Mouse (Mus musculus): ENCODE data around the gene Gm49388.
"Not testable (repeated sequence)": the region's sequence is repeated elsewhere in the genome, so short reads cannot be mapped to it uniquely, and the experiment has no call there.

Gm49388 gene

DNA sequence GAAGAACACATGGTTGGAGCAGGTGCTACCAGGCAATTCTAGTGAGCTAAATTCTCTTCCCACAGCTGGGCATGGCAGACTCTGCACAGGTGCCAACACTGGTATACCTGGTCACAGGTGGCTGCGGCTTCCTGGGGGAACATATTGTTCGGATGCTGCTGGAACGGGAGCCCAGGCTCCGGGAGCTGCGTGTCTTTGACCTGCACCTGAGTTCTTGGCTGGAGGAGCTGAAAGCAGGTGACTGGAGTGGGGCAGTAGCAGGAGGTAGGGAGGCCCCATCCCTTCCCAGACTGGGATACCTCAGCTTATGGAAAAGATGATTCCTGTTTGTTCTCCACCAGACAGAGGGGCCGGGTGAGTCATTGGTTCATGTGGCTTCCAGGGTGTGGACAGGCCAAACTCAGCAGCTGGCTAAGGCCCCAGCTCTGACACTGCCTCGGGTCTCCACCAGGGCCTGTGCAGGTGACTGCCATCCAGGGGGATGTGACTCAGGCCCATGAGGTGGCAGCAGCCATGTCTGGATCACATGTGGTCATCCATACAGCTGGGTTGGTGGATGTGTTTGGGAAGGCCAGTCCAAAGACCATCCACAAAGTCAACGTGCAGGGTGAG lies 15.7 kb downstream of the Gm49388 start:
- no peak for DNase-seq (ENCODE audit: low spot score in 2 of 2)

DNA sequence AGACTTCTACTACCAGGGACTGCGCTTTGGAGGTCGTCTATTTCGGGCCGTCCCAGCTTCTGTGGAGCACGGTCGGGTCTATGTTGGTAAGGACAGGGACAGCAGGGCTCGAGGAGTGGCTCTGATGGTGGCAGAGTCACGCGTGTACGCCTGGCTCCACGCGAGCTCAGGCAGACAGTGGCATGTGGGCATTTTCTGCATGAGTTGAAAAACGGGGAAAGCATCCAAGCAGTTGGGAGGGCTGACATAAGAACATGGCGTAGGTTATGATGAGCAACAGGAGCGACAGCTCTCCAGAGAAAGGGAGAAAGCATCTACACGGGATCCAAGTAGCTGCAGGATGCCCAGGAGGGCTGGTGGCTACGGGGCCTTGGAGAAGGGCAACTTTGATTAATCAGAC lies 16.9 kb downstream of the Gm49388 start:
- no peak for DNase-seq (ENCODE audit: low spot score in 2 of 2)

GRCm38 (mm10) chr7:127808821-127809220 lies 23.4 kb downstream of the Gm49388 start:
- no peak for DNase-seq (ENCODE audit: low spot score in 2 of 2)

DNA sequence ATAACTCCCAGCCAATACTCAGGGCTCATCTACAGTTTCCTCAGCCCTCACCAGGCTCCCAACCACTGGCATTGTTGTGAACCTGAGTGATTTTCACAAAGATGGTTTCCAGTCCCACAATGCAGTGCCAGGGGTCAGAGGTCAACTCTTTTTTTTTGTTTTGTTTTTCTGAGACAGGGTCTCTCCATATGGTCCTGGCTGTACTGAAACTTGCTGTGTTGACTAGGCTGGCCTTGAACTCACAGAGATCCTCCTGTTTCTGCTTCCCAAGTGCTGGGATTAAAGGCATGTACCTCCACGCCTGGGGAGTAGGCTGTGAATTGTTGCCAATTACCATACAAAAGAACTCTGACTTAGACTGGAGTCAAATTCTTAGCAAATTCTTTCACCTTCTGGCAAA lies 24.4 kb downstream of the Gm49388 start:
- DNase-seq (ENCODE audit: low spot score in 2 of 2) = no peak

GRCm38 (mm10) chr7:127810650-127811049 lies 25.2 kb downstream of the Gm49388 start:
- no peak for DNase-seq (ENCODE audit: low spot score in 2 of 2)

- no peak for DNase-seq (ENCODE audit: low spot score in 2 of 2)
Measured at GRCm38 (mm10) chr7:127811240-127811639, 25.8 kb downstream of the Gm49388 start.

- DNase-seq (ENCODE audit: low spot score in 2 of 2) = no peak
Measured at GRCm38 (mm10) chr7:127812292-127812691, 26.9 kb downstream of the Gm49388 start.

DNA sequence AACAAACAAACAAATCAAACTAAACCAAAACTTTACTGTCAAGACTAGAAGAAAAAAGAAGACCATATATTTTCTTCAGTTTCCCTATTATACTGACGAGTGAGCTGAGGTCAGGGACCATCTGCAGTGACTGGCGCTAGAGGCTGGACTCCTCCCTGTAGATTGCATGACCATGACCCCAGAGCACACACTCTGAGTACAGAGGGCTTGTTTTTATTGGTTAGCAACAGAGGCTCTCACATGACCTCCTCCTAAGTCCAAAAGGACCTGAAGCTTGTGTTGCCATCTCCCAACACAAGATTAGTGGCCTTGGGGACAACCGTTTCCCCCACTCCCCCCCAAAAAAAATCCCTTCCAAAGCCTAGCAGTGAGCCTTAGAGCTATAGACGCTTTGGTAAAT lies 28.4 kb downstream of the Gm49388 start:
- DNase-seq (ENCODE audit: low spot score in 2 of 2) = no peak

- no peak for DNase-seq (ENCODE audit: low spot score in 2 of 2)
Measured at GRCm38 (mm10) chr7:127814241-127814921, 29.0 kb downstream of the Gm49388 start.

- DNase-seq (ENCODE audit: low spot score in 2 of 2) = no peak
Measured at GRCm38 (mm10) chr7:127815116-127815665, 29.8 kb downstream of the Gm49388 start.

DNA sequence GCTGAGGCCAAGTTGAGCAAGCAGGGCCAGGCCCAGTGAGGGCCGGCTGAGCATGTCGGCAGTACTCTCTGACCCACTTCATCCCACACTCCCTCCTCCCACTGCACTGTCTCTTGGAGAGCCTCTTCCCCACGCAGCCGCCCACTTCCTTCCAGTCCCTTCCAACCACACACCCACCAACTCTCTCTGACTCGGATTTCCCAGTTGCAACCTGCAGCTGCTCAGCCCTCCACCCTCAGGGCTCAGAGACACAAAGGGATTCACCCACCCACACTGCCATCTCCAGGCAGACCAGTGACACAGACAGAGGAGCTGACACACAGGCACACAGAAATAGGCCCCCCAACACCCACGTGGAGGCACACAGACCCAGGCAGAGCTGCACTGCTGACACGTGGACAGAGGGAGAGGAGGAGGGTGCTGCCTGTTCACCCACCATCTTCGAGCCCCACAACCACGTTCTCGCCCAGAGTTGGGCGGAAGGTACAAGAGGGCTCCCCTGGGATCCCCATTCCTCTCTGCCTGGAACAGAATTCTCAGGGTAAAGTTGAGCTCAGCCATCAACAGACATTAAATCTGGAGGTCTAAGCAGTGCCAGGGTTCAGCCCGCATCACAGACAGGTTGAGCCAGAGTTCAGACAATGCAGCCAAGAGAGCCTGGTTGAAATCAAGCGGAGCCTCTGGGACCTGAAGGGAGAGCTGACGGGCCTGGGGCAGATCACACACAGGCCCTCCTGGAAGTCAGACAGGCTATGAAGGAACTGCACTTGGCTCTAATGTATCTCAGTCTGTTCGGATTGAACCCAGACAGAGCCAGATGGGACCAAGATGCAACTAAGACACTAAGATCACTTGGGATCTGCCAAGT lies 30.8 kb downstream of the Gm49388 start:
- DNase-seq (ENCODE audit: low spot score in 2 of 2) = no peak

- DNase-seq (ENCODE audit: low spot score in 2 of 2) = no peak
Measured at GRCm38 (mm10) chr7:127817053-127817452, 31.6 kb downstream of the Gm49388 start.

- DNase-seq (ENCODE audit: low spot score in 2 of 2) = no peak
Measured at GRCm38 (mm10) chr7:127817776-127818175, 32.4 kb downstream of the Gm49388 start.

DNA sequence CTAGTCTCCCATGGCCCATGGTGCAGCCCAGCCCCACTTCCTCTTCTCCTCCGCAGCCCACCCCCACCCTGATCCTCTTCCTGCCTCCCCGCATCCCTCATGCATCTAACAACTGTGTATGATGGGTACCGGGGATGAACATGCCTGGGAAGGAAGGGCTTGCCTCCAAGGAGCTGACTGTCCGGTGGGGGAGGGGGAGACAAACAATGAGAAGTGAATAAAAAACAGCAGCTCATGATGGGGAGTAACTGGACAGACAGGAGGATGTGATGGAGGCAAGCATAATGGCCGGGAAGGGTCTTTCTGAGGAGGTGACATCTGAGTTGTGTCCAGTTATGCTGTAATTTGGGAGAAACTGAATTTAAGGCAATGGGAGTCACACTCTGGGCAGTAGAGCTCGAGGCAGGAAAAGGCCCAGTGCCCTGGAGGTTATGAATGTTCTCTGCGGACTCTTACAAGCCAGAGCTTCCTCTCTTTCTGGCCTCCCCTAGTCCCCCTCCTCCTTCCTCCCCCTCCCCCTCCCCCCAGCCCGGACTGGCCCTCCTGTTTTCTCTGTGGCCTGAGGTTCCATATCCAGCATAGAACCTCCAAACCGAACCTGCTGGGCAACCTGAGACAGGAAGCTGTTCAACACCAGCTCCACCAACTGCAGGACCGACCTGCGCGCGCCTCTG lies 35.6 kb downstream of the Gm49388 start:
- DNase-seq (ENCODE audit: low spot score in 2 of 2) = no peak

DNA sequence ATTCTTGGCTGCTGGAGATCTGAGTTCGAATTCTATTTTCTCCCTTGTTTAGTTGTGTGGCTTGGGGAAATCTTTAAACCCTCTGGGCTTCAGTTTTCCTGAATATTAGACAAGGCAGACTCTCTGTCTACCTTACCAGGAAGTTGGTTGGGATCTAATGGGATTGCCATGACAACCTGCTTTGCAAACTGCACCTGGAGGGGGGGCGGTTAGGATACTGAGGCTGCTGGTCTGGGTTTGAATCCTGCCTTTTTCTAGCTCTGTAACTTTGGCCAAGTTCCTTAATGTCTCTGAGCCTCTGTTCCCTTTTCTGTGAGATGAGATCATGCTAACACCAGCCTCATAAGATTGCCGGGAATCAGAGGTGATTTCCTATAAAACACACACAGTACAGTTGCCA lies 37.1 kb downstream of the Gm49388 start:
- no peak for DNase-seq (ENCODE audit: low spot score in 2 of 2)

- no peak for DNase-seq (ENCODE audit: low spot score in 2 of 2)
Measured at GRCm38 (mm10) chr7:127823236-127824171, 38.1 kb downstream of the Gm49388 start.

GRCm38 (mm10) chr7:127824176-127824871 lies 38.9 kb downstream of the Gm49388 start, which contains the start of the genes Stx4a and Stx1b:
Gene Stx4a (plus strand): TSS chr7:127824294.
Gene Stx1b (minus strand): TSS chr7:127824549.
- no peak for DNase-seq (ENCODE audit: low spot score in 2 of 2)

- DNase-seq (ENCODE audit: low spot score in 2 of 2) = no peak
Measured at GRCm38 (mm10) chr7:127835550-127835949, 50.1 kb downstream of the Gm49388 start.

DNA sequence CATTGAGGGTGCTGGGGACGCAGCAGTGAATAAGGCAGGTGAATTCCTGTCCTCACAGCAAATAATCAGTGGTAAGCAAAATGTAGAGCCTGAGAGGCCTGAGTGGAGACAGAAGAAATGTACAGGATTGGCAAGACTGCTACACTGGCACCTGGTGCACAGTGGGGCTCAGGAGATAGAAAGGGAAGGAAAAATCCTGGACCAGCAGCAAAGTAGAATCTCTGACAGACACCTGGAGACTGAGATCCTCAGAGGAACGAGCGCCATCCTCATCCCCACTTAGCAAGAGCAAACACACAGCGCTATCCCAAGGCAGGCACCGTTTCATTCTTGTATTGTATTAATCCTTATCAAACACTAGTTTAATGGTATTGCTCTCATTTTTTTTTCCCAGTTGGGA lies 52.1 kb downstream of the Gm49388 start:
- no peak for DNase-seq (ENCODE audit: low spot score in 2 of 2)

GRCm38 (mm10) chr7:127837878-127838277 lies 52.5 kb downstream of the Gm49388 start:
- DNase-seq (ENCODE audit: low spot score in 2 of 2) = not testable (repeated sequence)

All from spleen, postnatal 10 days (tissue).